Mouse (Mus musculus) liver, embryonic 14.5 days (tissue): ENCODE measurements around the gene Comtd1. TPM values are rescaled to one million over a fixed set of nuclear protein-coding genes. Genes with fewer than 3 reads are reported as not detected.

Experiments used
- ATAC-seq: fragments of 200-750 bp; cut with Nextera tagmentation; 2 replicates; pipeline ENCODE4 v1.8.0; 2017; ENCODE audit warnings: moderate number of reproducible peaks, mild to moderate bottlenecking, moderate library complexity; ENCODE audit not compliant: insufficient read depth
- DNase-seq, 3 experiments: peaks; one replicate each; pipeline ENCODE4 v3.0.0-alpha.2; 2012 to 2013; ENCODE audit warnings: low read depth in 3 of 3, low spot score in 3 of 3
- H3K27ac ChIP-seq: fragments of 300-500 bp; sonication (generic); 2 replicates; pipeline ENCODE4 v1.5.1; 2014; ENCODE audit warnings: moderate library complexity, mild to moderate bottlenecking, control low read depth, inconsistent platforms
- H3K27me3 ChIP-seq: fragments of 300-500 bp; sonication (generic); 2 replicates; pipeline ENCODE4 v1.6.1; 2014; ENCODE audit warnings: mild to moderate bottlenecking, low read length, moderate library complexity; ENCODE audit not compliant: control insufficient read depth, insufficient read depth
- H3K36me3 ChIP-seq: fragments of 300-500 bp; sonication (generic); replicated peaks from 2 replicates; pipeline ENCODE4 v1.6.1; 2014; ENCODE audit warnings: low read depth; ENCODE audit not compliant: control insufficient read depth, insufficient read depth
- H3K4me1 ChIP-seq, 2 experiments: fragments of 200-500 bp in 1 of 2; fragments of 300-500 bp in 1 of 2; sonication (generic) in 1 of 2; replicated peaks; 2 replicates each; pipeline ENCODE4 v1.6.1; 2012 to 2014; ENCODE audit warnings: antibody characterized with exemption in 1 of 2, inconsistent platforms in 1 of 2, low read length in 1 of 2; ENCODE audit not compliant: control insufficient read depth in 2 of 2, insufficient read depth in 2 of 2
- H3K4me2 ChIP-seq: fragments of 300-500 bp; sonication (generic); 2 replicates; pipeline ENCODE4 v1.6.1; 2014; ENCODE audit warnings: low read depth, mild to moderate bottlenecking, control low read depth, moderate library complexity
- H3K4me3 ChIP-seq, 2 experiments: fragments of 200-500 bp in 1 of 2; fragments of 300-500 bp in 1 of 2; sonication (generic) in 1 of 2; 2 replicates each; pipeline ENCODE4 v1.5.1; 2012 to 2014; ENCODE audit warnings: low read depth in 2 of 2, low read length in 2 of 2, mild to moderate bottlenecking in 2 of 2, control low read depth in 1 of 2, inconsistent platforms in 1 of 2, moderate library complexity in 1 of 2; ENCODE audit not compliant: insufficient read depth in 1 of 2
- H3K9ac ChIP-seq: fragments of 300-500 bp; sonication (generic); replicated peaks from 2 replicates; pipeline ENCODE4 v1.6.1; 2014; ENCODE audit warnings: mild to moderate bottlenecking, control low read depth, moderate library complexity
- H3K9me3 ChIP-seq: fragments of 300-500 bp; sonication (generic); 2 replicates; pipeline ENCODE4 v1.6.1; 2016; ENCODE audit warnings: low read length, mixed read lengths; ENCODE audit not compliant: control insufficient read depth
- CTCF ChIP-seq: IDR thresholded peaks from 2 replicates; pipeline ENCODE4 v1.5.1; 2016; ENCODE audit warnings: antibody characterized with exemption, low read depth, control low read depth
- EP300 ChIP-seq: IDR thresholded peaks from 2 replicates; pipeline ENCODE4 v1.6.1; 2016; ENCODE audit warnings: antibody characterized with exemption, low read depth
- WGBS: fragments of 180-500 bp; shearing (Covaris S2); extraction: QIAGEN DNeasy Blood & Tissue Kit; methylation state at CpG from one replicate; pipeline ENCODE4 v1.1.7; 2014; ENCODE audit not compliant: insufficient replicate concordance; 5-methylcytosine and 5-hydroxymethylcytosine counted together
- polyA plus RNA-seq, 2 experiments: library from polyadenylated mRNA; depleted of rRNA in 1 of 2; stranded (reverse) in 1 of 2; unstranded in 1 of 2; fragments of >200 nt; fragmentation: Nextera tagmentation in 1 of 2; extraction: Ambion mirVana in 1 of 2; gene quantifications; 2 replicates each; pipeline versions ENCODE4 v1.2.1 to v1.2.3; 2012 to 2014

The Comtd1 gene
- polyA plus RNA-seq, 2 experiments = 14.3 to 25.8 TPM

DNA sequence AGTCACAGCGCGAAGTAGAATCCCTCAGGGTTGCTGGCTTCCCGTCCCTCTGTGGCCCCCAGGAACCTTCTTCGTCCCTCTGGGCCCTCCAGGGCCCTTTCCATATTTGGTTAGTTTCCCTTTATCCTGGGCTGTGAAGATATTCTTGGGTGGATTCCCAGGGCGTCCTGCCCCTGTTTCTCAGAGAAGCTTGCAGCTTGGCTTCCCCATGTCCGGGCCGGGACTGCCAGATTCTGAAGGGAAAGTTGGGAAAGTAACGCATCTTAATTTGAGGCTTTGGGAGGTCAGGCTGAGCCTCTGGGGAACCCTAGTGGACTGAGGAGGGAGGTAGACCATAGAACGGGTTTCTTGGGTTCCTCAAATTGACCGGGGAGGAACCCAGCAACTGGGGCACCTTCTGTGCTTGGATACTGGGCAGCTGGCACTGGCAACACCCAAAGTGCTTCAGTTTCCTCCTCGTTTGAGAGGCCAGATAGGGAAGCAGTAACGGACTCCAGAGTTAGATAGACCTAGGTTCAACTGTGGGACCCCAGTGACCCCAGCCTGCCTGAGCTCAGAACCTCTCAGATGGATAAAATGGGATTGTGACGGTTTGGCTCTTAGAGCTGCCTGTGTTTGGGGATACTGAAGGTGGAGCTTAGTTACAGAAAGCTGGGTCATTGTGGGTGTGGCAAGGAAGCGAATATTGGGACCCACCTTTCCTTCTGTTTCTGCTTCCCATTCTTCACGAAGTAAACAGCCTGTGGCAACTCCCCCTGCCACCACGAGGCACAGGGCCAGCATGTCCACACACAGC is 3.4 kb upstream of the Comtd1 start:
- Histone ChIP-seq H3K27me3 (no peaks in the 10 kb centered on the region), H3K4me3 (no peak overlapping the region), H3K9ac (peak overlapping the region; percentile 36; the same call in 1 of the 2 replicates), H3K36me3 (no peaks in the 10 kb centered on the region), H3K27ac (peak overlapping the region; percentile 83), H3K4me1 (peaks cover 42 to 52% of the 10 kb centered on the region in 2 experiments), H3K4me2 (peak overlapping the region; percentile 65), H3K9me3 (no peaks in the 10 kb centered on the region)
- WGBS = 51% methylated on average over 16 of the region's 16 CpGs
- ATAC-seq = no peak
- TF ChIP-seq CTCF = no peak
- no peak for TF ChIP-seq EP300
- peak in 1 of 3 experiments; percentile 60 for DNase-seq

DNA sequence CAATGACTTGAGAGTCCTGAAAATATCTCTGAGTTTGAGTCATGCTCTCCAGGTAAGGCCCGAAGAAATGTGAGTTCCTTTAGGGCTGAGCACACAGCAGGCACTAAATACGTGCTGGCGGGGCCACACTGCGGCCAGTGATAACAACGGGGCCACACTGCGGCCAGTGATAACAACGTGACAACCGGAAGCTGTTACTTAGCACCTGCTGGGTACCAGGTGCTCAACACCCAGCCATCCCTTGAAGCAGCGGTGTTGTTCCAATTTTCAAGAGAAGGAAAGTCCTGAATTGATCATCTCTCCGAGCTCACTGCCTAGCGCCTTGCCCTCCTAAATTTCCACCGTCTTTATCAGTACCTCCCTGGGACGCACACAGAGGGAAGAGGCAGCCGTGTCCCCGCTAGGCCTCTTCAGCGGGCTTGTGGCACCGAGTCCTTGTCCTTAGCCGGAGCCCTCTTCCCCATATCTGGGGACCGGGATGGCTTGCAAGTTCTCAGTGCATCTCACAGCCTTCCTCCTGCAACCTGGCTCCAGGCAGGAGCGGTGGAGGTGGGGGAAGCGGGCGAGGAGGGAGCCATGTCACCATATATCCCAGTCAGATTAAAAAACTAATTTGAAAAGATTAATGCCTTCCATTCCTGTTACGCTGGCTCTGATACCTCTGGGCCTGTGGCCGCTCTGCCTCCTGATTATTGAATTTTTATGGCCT is 1.8 kb upstream of the Comtd1 start:
- TF ChIP-seq EP300 = peak; percentile 88
- TF ChIP-seq CTCF = no peak
- Histone ChIP-seq H3K27ac (peak overlapping the region; percentile 82), H3K4me1 (peaks cover 45 to 59% of the 10 kb centered on the region in 2 experiments), H3K36me3 (peaks cover 7% of the 10 kb centered on the region), H3K9ac (peak overlapping the region; percentile 31; the same call in 1 of the 2 replicates), H3K9me3 (no peaks in the 10 kb centered on the region), H3K4me2 (peak overlapping the region; percentile 59), H3K27me3 (no peaks in the 10 kb centered on the region), H3K4me3 (peak overlapping the region; percentile 13 to 15; a peak in 2 of 4 replicates)
- ATAC-seq (peak; percentile 55), DNase-seq (peak; percentile 60 to 64 (median 63))
- 43% methylated on average over 24 of the region's 24 CpGs for WGBS

DNA sequence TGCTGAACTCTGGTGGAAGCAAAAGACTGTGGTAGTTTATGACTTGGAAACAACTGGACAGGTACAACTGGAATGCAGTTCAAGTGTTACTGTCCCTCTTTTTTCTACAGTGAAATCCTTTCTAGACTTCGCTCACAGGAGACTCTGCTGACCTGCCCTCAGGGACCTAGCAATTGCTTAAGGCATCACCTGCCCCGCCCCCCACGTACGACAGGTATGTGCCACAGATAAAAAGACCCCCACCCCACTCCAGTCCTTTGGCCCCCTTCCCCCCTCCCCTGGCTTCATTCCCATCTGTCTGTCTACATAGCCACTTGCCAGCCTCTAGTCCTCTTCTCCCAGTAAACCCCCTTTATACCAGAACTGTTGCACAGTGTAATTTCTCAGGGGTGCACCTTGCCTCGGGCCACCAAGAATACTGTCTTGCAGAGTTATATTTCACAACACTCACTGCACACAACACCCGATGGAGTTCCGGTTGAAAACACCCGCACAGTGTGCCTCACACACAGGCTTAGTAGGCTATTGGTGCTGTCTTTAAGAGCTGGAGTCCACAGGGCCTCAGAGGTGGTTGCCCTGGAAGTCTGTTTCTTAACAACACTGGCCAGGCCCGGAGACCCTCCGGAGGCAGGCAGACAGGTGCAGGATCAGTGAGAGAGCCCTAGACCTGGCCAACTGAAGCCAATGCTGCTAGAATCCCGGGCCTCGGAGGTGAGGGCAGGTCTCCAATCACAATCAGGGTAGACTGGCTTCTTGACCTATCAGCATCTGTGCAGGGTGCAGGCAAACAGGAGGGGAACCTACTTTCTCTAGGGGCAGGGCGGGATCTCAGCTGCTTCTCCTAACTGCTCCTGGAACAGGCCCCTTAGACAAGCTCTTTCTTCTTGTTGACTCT is 994 bp upstream of the Comtd1 start:
- Histone ChIP-seq H3K9me3 (no peaks in the 10 kb centered on the region), H3K36me3 (peaks cover 15% of the 10 kb centered on the region), H3K4me3 (peak overlapping the region; percentile 0 to 15; a peak in 1 of 4 replicates), H3K27me3 (no peaks in the 10 kb centered on the region), H3K4me1 (peaks cover 45 to 59% of the 10 kb centered on the region in 2 experiments), H3K9ac (peak overlapping the region; percentile 31; the same call in 1 of the 2 replicates), H3K27ac (peak overlapping the region; percentile 82), H3K4me2 (peak overlapping the region; percentile 59)
- ATAC-seq (peak; percentile 24; the same call in 1 of the 2 replicates), DNase-seq (no peak)
- TF ChIP-seq EP300 = no peak
- TF ChIP-seq CTCF = no peak
- 63% methylated on average over 13 of the region's 13 CpGs for whole genome bisulfite sequencing

DNA sequence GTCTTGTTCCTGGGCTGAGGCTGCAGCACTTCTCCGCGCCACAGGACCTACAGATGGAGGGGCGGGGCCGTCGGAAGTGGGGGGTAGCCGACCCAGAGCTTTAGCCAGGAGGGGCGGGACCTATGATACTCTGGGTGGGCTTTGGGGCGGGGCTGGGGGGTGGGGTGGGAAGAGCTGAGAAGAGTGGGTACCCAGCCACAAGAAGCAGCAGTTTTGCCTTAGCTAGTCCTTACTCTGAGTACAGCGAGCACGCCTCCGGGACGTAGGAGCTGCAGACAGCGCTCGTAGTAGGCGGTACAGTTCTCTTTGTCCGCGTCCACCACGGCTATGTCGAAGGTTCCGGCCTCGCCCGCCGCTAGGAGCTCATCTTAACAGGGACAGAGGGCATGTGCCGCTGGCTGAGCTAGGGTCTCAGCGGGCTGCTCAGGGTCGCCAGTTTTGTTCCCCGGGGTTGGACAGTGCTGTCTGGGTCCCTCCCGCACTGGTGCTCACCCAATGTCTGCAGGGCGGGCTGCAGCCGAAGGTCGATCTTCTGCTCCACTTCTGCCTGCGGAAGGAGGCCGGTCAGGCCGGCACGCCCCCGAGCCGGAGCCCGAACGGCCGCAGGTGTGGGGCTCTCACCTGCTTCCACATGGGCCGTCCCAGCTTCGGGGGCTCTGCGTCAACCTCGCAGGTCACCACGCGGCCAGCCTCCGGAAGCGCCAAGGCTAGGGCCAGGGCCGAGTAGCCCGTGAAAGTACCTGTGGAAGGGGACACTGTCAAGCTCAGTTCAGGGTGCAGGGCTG is 1.2 kb downstream of the Comtd1 start:
- Histone ChIP-seq H3K4me2 (peak overlapping the region; percentile 99), H3K27me3 (no peaks in the 10 kb centered on the region), H3K9ac (peak overlapping the region; percentile 76), H3K4me1 (peaks cover 41 to 44% of the 10 kb centered on the region in 2 experiments), H3K36me3 (peaks cover 35% of the 10 kb centered on the region), H3K27ac (peak overlapping the region; percentile 47), H3K4me3 (peak overlapping the region; percentile 61), H3K9me3 (no peaks in the 10 kb centered on the region)
- TF ChIP-seq EP300 (no peak), CTCF (no peak)
- DNase-seq = no peak
- under 1% methylated on average over 50 of the region's 50 CpGs for WGBS
- no peak for ATAC-seq
